Mouse (Mus musculus) adrenal gland, postnatal 10 days (tissue): ENCODE measurements around the gene Cit. TPM values are rescaled to one million over a fixed set of nuclear protein-coding genes. Genes with fewer than 3 reads are reported as not detected.
A peak's percentile ranks its signal among the peaks of the same experiment; 100 is the strongest.

Experiments used
- DNase-seq: peaks from one replicate; pipeline ENCODE4 v3.0.0; 2021; ENCODE audit warnings: mixed read lengths
- total RNA-seq, 2 experiments: library from RNA; stranded (reverse); gene quantifications; 2 replicates each; pipeline ENCODE4 v1.2.3; 2021

Gene Cit
- total RNA-seq, 2 experiments from 2014 or later, result 6.6 to 13.7 TPM

DNA sequence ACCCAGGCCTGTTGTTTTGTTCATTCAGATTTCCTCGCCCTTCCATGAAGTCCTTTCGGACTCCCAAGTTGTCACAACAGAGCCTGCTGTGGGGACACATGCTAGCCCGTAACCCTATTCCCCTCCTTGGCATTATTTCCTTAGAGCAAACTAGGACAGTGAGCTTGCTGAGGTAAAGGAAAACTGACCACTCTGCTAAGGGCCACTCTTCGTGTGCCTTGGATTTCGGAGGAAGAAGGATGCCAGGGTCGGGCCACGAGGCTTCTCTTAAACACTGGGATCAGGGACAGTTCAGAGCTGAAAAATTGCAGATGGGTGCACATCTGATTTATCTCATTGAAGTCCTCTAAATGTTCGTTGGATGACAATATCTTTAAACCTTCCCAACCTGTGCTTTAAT is 200.5 kb downstream of the Cit start:
- no peak for DNase-seq

DNA sequence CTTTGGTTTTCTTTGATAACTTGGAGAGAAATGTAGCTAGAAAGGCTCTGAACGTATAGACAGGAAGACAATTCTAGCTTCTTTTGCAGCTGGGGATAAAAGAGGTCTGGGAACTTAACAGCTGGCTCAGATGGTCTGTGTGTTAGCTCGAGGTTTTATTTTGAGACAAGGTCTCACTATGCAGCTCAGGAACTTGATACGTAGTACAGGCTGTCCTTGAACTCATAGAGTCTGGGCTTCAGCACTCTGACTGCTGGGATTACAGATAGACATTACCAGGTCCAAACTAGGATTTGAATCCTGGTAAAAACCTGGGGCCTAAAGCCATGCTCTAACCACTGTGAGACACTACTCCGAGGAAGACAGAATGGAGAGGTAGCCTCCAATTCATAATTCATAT is 201.2 kb downstream of the Cit start:
- no peak for DNase-seq

DNA sequence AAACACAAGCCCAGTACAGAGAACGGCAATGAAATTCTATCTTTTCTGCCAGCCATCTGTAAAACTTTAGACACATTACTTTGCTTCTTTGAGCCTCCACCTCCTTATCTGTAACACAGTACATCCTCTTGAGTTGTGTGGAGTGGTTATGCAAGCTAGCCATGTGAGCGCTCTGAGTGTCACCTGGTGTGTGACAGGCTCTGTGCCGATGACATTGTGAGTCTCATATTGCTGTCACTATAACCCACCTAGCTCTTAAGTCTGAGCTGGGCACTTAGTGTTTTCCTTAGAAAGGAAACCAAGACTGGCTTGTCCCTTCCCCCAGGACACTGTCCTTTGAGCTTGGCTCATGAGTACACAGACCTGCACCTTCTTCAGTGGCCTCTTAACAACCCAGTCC is 203.2 kb downstream of the Cit start:
- no peak for DNase-seq

DNA sequence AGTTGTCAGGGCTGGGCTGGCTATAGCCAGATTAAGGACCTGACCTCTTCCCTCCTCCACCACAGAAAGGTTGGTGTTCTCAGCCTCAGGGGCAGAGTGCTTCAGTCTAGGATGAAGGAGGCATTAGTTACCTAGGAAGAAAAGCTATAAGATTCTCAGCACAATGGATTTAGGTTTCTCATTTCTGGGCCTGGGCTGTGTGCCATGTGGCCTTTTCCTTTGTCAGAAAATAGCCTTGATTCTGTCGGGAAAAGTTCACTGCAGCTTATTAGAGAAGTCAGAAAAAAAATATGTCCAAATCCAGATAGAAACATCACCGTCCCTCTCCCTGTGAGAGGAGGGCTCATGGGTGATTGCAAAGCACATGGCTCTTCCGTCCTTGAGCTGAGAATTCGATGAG is 204.7 kb downstream of the Cit start:
- DNase-seq, result peak; percentile 58

DNA sequence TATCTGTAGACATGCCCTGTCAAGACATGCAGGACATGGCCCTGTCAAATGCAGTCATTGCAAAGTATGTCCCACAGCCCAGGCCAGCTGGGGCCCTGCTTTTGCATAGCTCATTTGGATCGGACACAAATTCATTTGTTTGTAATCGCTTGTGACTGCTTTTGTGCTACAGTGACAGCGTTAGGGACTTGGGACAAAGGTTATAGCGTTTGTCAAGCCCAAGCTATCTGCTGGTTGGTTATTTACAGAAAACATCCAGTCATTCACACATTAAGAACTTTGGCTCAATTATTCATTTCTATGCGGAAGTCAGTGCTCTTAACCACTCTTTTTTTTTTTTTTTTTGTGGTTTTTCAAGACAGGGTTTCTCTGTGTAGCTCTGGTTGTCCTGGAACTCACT is 207.1 kb downstream of the Cit start:
- DNase-seq, result no peak

DNA sequence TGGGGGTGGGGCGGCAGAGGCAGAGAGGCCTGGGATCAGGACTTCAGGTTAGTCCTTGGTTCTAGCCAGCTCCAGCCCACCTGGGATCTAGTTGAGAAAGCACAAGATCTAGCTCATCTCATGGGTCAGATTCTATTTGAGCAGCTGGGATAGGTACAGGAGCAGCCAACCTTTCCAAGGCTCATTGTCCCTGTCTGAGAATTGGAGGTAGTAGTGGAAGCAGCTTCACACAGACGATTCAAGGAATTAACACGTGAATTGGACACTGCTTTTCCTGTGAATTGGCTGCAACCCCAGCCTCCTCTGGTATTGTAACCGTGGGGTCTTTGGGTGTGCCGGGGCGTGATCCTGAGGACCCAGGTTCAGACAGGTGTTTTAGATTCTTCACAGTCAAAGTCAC is 207.7 kb downstream of the Cit start:
- no peak for DNase-seq

Other genes with a start within 250 kb of the Cit start
- 10 to 100 TPM; 54.0 to 57.2 TPM for gene Rab35, start 213.4 kb upstream of the Cit start, total RNA-seq
- 10 to 100 TPM in 1 of 2 experiments, 1 to 10 TPM in 1; 7.9 to 10.6 TPM for gene Bicdl1, start 113.7 kb upstream of the Cit start, total RNA-seq
- gene Prkab1, start 179.2 kb downstream of the Cit start, total RNA-seq, result 10 to 100 TPM; 57.5 to 58.1 TPM
- 1 to 10 TPM in 1 of 2 experiments, under 1 TPM in 1; 0.60 to 2.8 TPM for gene Tmem233, start 238.0 kb downstream of the Cit start, total RNA-seq